Mouse (Mus musculus) left cerebral cortex, adult 8-10 months (tissue): Measurements from ENCODE around the gene Rapgef1. TPM values are rescaled to one million over a fixed set of nuclear protein-coding genes. Genes with fewer than 3 reads are reported as not detected.

Source experiments
- DNase-seq, 2 experiments: peaks; one replicate each; pipeline ENCODE4 v3.0.0; 2022; ENCODE audit warnings: low spot score in 2 of 2
- total RNA-seq, 4 experiments: library from RNA; stranded (reverse); gene quantifications; 2 replicates each; pipeline ENCODE4 v1.2.4; 2022

Gene Rapgef1
- total RNA-seq, 4 experiments from 2014 or later, result 88.6 to 103 (median 94.1) TPM

DNA sequence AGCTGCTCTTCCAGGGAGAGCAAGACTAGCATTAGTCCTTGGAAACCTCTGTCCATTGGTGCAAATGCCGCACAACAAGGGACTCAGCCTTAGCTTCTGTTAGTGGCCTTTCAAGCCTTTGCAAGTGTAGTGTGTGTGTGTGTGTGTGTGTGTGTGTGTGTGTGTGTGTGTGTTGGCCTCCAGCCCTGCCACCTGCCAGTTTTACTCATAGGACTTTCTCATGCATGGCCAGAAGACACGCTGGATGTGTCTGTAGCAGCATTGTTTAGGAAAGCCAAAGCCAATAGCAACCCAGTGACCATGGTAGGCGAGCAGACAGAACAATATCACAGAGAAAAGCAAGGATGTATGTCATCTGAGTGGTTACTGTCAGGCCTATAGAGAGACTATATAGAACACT is 52.3 kb downstream of the Rapgef1 start:
- no peak for DNase-seq

DNA sequence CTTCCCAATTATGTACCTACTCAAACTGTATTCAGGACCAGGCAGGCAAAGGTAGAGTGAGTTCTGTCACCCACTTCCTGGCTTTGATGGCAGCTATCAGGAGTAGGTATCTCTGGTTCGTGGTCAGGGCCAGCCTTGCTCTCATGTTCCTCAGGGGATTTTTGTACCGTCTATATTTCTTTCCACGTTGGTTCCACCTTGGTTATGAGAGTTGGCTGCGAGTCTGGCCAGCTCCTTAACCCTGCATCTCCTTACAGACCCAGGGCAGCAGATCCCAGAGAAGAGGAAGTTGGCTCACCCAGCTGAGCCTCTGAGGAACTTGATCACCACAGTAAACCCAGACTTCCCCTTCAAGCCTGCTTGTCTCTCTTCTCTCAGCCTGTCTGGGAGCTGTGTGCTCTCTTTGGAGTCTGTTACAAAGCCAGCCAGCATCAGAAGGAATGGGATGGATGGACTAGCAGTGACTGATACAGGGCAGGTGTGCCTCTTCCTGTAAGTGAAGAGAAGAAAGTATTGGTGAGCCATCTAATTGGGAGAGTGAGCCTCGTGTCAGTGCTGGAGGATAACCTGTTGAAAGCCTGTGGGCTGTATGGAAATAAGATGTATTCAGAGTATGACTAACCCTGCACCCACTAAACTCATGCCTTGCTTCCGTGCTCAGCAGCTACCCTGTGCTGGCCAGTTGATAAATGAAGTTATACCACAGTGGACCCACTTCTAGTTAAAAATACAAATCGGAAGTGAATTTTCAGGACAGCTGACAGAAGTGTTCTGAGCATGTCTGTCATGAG is 53.4 kb downstream of the Rapgef1 start:
- DNase-seq, result no peak

DNA sequence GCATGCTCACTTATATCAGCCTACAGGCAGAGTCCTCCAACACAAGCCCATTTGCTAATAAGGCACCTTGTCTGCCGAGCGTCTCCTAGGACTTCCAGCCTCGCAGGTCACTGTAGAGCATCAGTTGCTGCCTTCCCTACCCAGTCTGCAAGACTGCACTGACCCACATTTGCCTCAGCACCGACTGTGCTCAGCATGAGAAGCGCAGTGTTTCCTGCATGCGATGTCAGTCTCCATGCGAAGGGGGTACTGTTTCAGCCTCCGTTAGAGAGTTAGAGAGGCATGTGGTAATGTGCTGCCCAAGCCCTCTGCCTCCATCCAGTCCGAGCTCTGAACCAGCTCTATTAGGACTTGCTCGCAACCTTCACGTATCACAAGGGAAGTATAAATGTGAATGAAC is 54.6 kb downstream of the Rapgef1 start:
- DNase-seq, result no peak

DNA sequence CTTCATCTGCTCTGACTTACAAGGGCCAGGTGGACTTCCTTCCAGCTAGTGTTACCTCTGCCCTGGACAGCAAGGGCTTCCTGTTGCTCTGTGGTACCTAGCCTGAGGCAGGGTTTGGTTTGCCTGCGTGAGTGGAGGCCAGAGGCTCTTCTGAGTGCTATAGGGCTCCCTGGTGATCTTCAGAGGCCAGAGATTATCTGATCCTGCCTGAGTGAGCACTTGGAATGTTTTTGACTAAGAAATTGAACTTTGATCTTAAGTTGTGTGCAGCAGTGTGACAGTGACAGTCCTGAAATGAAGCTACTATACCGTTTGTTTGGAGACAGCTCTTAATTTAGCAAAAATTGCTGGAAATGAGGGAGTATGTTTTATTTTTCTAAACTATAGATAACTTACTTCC is 55.0 kb downstream of the Rapgef1 start:
- no peak for DNase-seq

DNA sequence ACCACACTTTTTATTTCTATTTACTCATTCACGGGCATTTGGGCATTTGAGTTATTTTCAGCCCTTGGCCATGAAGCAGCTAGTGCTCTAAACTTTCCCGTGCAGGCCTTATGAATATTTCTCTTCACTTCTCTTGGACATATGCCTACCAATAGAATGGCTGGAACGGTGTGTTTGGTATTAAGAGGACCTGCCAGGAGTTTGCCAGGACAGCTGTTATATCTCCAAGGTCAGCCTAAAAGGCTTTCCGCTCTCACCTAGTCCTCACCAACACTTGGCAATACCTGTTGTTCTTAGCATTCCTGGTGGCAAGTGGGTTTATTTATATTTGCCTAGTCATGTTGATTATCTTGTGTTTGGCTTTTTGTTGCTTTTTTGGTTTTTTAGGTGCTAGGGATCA is 56.3 kb downstream of the Rapgef1 start:
- DNase-seq, result no peak

DNA sequence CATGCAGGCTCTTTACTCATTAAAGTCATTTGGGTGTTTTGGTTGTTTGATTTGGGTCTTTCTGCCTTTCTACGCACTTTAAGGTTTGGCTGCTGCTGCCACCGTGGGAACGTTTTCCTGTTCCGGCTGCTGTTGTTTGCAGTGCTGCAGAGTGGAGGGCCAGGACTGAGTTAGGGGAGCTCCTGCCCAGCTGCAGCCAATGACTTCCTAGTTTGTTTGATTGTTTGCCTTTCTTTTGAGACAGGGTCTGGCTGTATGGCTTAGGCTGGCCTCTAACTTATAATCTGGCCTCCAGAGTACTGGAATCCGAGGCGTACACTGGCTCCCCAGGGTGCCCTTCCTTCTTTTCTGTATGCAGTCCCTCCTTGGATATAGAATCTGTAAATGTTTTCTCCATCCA is 57.0 kb downstream of the Rapgef1 start:
- no peak for DNase-seq

DNA sequence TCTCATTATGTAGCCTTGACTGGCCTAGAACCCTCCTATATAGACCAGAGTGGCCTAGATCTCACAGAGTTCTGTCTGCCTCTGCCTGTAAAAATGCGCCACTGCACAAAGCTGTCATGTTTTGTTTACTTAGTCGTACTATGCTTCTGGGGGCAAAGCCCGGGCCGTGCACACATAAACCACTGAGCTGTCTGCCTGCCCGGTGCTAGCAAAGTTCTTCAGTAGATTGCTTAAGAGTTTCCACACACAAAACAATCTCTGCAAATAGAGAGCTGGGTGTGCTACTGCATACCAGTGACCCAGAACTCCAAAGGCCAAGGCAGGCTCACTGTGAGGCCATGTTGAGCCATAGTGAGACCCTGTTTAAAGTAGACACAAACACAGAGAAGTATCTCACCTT is 58.3 kb downstream of the Rapgef1 start:
- no peak for DNase-seq

DNA sequence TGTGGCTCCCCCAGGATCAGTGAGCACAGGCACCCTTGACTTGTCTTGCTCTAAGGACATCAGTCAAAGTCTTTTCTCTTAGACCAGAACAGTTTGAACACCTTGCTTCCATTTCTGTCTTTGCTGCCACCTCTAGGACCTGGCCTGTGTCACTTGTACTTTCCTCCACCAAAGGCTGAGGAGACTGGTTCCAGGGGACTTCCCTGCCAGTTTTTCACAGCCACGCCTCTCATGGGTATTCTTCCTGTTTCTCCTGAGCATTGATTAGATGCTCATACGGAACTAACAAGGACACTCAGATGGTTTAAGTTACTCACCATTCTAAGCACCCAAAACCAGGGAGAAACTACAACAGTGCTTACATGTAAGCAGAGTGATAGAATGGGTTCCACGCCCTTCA is 59.0 kb downstream of the Rapgef1 start:
- DNase-seq, result no peak

DNA sequence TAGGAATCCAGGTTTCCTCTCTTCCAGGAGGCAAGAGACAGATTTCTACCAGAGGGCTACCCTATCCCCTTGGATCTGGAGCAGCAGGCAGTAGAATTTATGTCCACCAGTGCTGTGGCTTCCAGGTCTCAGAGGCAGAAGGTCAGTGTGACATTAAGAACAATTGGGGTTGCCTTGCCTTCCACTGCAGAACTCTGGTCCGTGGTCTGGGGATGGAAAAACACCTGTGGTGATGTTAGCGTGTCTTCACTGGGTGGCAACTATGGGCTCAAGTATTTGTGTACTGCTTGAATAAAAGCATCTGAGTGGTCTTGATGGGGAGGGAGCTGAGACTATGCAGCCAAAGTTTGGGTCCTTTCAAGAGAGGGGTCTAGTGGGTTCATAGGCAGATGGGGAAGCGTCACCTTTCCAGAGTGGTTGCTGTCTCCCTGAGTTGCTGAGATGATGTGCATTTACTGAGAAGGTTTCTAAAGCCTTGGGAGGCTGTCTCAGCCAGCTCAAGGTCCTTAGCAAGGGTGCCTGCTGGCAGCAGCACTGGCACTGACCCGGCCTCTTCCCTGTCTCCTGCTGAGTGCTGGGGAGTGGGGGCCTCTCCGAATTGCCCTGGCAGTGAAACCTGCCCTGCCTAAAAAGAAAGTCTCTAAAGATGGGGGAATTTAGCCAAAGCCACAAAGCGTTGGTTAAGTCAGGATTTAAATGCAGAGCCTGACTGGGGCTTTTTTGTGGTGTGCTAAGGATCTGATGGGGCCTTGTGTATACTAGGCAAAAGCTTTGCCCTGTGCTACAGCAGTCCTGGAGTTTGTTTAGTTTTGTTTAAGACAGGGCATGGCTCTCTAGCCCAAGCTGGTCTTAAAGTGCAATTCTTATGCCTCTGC is 60.4 kb downstream of the Rapgef1 start:
- DNase-seq, result no peak

DNA sequence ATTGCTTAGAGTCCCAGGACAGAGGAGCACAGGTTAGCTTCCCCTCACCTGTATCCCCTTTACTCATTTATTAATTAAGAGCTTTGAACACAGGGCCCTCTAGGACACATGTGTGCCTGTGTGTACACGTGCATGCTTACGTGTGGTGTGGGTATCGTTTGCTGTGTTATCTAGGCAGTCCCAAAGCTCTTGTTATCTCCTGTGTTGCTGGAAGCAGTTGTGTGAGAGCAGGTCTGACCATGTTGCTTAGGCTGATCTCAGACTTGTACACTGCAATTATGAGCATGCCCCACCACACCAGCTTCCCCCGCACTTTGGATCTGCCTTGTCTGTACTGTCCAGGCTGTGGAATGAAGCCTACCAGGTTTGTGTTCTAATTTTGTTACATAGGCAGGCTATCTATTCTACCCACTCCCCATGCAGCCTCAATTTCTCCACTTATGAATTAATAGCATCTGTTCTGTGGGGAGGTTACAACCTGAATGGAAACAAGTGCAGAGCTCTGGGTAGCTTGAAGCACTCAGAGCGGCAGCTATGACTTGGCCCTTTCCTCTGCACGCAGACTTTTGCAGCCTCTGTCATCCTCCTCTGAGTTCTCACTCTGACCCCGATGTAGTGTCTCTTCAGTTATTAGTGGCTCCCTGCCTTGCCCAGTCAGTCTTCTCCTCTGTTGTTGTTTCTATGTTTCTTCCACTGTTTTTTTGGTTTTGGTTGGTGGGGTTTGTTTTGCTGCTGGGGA is 63.9 kb downstream of the Rapgef1 start:
- no peak for DNase-seq

DNA sequence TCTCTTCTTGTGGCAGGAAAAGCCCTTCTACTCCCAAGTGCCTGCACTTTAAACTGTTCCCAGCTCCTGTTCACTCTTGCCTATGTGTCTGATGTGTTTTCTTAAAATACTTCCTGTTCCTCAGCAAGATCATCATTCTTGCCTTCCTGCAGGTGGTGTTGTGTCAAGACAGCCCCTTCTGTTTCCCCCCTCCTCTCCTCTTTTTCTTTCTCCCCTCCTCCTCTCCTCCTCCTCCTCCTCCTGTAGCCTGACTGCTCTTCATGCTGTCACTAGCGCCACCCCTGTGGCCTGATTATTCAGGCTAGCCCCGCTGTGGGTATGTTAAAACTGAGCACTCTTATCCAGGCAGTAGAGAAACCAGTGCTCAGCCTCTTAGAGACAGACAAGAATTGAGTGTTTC is 65.0 kb downstream of the Rapgef1 start:
- no peak for DNase-seq

DNA sequence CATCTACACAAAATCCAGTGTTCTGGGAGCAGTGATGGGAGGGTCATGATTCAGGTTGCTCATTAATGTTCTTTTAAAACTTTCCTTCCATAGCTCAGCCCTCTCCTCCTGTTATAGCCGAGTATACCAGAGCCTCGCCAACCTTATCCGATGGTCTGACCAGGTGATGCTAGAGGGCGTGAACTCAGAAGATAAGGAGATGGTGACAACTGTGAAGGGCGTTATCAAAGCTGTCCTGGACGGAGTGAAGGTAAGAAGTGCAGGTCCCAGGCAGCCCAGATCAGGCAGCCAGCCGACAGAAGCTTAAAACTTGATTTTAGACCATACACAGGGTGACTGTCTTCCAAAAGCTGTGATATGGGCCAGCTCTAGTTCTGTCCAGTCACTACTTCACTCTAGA is 69.5 kb downstream of the Rapgef1 start:
- DNase-seq, result no peak

DNA sequence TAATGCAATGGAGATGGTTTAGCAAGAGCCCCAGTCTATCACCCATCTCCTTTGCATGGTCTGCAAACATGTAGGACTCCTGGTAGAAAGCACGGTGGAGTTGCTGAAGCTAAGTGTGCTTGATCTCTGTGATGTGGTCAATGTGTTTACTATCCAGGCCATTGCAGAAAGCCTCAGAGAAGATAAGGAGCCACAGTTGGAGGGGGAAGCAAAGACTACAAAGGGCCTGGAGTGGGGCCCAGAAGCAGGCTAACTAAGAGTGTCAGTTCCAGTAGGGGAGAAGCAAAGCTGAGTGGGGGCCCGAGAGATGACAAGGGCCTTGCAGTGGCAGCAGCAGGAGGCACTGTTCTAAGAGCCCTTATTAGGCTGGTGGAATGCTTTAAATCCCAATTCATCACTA is 70.0 kb downstream of the Rapgef1 start:
- DNase-seq, result no peak

DNA sequence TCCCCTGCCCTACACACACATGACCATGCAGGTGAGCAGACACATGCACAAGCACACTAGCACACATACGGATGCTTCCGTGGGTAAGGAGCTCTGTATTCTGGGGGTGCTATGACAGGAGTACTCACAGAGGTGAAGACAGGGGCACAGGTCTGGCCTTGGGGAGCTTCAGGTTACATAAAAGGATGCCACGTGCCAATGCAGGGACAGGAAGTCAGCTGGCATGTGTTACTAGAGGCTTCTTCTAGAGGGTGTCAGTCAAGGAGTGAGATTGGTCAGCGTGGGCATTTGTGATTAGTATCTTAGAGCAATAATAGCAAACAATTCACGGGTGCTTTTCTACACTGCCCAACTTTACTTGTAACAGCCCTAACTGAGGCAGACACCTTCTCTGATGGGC is 71.5 kb downstream of the Rapgef1 start:
- no peak for DNase-seq

DNA sequence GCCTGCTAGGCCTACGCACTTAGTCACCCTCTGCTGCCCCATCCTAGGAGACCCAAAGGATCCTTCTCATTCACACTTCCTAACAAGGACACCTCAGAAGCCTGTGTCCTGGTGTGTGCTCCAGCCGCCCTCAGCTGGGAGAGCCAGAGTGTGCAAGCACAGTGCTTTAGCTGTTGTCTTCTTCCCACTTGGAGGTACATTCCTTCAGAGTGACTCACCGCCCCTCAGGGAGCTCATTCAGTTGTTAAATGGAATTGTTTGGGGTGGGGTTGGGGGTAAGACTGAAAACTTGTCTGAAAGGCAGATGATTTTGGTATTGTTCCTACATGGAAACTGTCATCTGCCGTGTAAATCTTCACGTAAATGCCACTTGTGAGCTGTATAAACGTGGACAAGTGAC is 72.0 kb downstream of the Rapgef1 start:
- no peak for DNase-seq

DNA sequence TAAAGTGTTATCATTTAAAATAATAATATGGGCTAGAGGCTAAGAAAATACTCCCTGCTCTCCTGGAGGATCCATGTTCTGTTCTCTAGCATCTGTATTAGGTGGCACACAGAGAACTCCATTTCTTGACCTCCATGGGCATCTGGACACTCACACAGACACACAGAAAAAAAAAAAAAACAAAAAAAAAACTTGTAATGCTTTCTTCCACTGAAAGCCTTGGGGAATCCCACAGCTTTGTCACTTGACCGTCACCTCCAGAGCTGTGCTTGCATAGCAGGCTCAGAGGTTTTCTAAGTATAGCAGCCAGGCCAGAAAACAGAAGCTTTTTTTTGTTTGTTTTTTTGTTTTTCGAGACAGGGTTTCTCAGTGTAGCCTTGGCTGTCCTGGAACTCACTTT is 72.7 kb downstream of the Rapgef1 start:
- DNase-seq, result no peak

DNA sequence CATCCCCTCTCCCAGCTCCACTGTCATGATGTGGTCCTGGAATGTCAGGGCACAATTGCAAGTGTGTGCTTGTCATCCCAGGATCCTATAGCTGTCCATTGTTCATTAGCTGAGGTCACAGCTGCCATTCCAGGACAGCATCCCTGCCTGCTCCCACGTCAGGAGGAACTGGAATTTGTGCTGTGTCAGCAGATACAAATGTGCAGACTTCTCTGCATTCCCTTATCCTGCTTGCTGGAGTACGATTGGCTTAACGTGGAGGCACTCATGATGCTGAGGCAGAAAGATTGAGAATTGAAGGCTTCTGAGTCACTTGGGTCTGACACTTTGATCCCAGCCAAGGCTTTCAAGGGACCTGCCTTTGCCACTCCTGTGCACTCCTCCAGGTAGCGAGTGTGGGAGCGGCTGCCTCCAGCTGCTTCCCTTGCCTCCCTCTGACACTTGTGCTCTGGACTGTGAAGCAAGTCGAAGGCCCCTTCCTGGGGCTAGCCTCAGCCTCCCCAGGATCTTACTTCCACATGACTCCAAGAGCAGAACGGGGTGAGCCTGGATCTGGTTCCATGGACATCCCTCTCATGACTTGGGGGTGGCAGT is 76.8 kb downstream of the Rapgef1 start:
- DNase-seq, result no peak

DNA sequence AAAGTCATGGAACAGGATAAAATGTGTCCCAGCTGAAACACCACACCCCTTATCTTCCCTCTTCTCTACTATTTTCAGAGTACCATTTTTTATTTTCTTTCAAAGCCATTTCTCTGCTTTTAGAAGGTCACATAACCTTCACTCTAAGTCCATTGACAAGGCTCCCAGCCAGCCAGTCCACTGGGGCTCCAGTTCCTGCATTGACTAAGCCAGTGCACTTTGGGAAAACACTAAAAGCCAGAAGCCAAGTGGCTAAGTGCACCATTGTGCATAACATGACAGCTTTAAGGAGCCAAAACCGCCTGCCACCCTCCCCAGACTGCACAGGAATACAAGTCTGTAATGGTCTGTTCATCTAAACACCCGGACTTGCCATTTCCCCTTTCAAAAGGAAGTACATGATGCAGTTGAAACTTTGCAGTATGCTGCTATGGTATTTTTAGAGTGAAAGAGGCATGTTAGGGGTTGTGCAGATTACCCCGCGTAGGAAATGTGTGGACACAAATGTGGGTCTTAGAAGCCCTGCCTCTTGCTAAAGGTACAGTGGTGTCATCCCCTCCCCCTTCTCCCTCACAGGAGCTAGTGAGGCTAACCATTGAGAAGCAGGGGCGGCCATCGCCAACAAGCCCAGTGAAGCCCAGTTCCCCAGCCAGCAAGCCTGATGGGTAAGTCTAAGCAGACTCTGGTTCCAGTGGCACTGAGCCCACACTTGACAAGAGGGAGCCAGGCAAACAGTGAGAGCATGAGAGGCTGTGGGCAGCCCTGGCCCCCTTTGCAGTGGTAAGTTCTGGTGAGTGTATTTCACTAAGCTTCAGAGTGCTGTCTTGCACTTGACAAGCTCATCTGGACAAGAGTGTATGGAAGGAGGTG is 79.1 kb downstream of the Rapgef1 start:
- no peak for DNase-seq

DNA sequence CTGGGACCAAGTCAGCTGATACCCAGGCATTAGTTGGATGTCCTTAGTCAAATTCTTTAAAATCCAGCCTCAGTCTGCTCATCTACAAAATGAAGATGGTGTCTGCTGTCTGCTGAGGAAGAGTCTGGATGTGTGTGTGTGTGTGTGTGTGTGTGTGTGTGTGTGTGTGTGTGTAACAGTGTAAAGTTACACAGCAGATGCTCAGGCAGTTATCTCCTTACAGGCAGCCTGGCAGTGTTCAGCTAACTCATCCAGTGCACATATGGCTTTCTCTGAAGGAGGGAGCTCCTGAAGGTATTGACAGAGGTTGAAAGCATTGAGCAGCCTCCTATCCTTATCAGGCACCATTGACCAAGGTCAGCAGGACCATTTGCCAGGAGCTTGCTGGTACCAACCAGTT is 81.4 kb downstream of the Rapgef1 start:
- DNase-seq, result no peak

DNA sequence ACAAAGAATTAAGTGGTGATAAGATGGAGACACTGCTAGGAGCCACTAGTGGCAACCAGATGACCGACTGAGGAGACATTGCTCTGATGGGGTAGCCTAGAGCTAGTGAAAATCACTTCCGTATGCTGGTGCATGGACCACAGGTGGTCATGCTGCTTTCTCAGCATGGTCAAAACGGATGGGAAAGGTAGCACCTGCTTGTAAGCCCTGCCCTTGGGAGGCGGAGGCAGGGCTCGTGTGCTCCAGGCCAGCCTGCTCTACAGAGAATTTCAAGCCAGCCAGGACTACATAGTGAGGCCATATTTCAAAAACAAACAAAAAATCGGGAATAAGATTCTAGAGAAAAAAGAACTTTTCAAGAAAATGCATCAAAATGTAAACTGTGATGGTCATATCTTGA is 81.9 kb downstream of the Rapgef1 start:
- DNase-seq, result no peak

DNA sequence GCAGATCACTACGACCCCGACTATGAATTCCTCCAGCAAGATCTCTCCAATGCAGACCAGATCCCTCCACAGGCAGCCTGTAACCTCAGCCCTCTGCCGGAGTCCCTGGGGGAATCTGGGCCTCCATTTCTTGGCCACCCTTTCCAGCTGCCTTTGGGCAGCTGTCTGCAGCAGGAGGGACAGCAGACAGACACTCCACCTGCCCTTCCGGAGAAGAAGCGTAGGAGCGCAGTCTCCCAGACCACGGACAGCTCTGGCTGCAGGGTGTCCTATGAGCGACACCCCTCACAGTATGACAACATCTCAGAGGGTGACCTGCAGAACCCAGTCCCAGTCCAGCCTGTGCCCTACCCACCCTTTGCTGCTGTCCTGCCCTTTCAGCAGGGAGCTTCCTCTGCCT is 82.7 kb downstream of the Rapgef1 start:
- no peak for DNase-seq
